Mouse (Mus musculus): ENCODE results near the gene Lce1m. TPM values are rescaled to one million over a fixed set of nuclear protein-coding genes. Genes with fewer than 3 reads are reported as not detected.
A peak's percentile ranks its signal among the peaks of the same experiment; 100 is the strongest.

Gene Lce1m
- polyA plus RNA-seq, 1 experiment from 2014 or later, result 0.13 TPM

- 65% methylated on average over 3 of the region's 3 CpGs for WGBS
- ATAC-seq (replicated peaks; ENCODE audit: low FRiP score, low read depth) (no peak), DNase-seq (ENCODE audit: low spot score) (no peak)
Observed at GRCm38 (mm10) chr3:93000621-93001020, 18.2 kb downstream of the Lce1m start.

GRCm38 (mm10) chr3:92998691-92999090, 20.2 kb downstream of the Lce1m start:
- peak; percentile 80 for ATAC-seq (replicated peaks; ENCODE audit: low FRiP score, low read depth)
- Histone ChIP-seq H3K36me3 (ENCODE audit: insufficient read depth, low read length) (no peaks in the 10 kb centered on the region), H3K9me3 (replicated peaks; ENCODE audit: low read length) (no peaks in the 10 kb centered on the region), H3K9ac (ENCODE audit: low read depth, low read length) (no peak overlapping the region), H3K27ac (no peak overlapping the region), H3K4me1 (replicated peaks; ENCODE audit: insufficient read depth, low read length) (no peaks in the 10 kb centered on the region), H3K4me3 (replicated peaks; ENCODE audit: low read depth, low read length) (no peak overlapping the region), H3K4me2 (ENCODE audit: low read length) (no peak overlapping the region), H3K27me3 (ENCODE audit: insufficient read depth, low read length) (no peaks in the 10 kb centered on the region)
- WGBS, result 4% methylated on average over 7 of the region's 7 CpGs
- DNase-seq (ENCODE audit: low spot score), result peak; percentile 84
- peak; percentile 87 for TF ChIP-seq CTCF (IDR thresholded peaks at IDR 0.05; ENCODE audit: low read depth)

More at GRCm38 (mm10) chr3:93000621-93001020, 18.2 kb downstream of the Lce1m start:
- H3K9me3 ChIP-seq (replicated peaks; ENCODE audit: low read length), result no peaks in the 10 kb centered on the region
- no peak overlapping the region for H3K9ac ChIP-seq (ENCODE audit: low read depth, low read length)
- no peaks in the 10 kb centered on the region for H3K4me1 ChIP-seq (replicated peaks; ENCODE audit: insufficient read depth, low read length)
- no peak overlapping the region for H3K27ac ChIP-seq
- no peak for TF ChIP-seq CTCF (IDR thresholded peaks at IDR 0.05; ENCODE audit: low read depth)
- H3K36me3 ChIP-seq (ENCODE audit: insufficient read depth, low read length), result no peaks in the 10 kb centered on the region
- no peaks in the 10 kb centered on the region for H3K27me3 ChIP-seq (ENCODE audit: insufficient read depth, low read length)
- no peak overlapping the region for H3K4me3 ChIP-seq (replicated peaks; ENCODE audit: low read depth, low read length)
- no peak overlapping the region for H3K4me2 ChIP-seq (ENCODE audit: low read length)

GRCm38 (mm10) chr3:92991926-92992325, 26.9 kb downstream of the Lce1m start, which contains the start of gene Lce3f:
Gene Lce3f (plus strand): TSS chr3:92992226.
- DNase-seq (ENCODE audit: low spot score) (no peak), ATAC-seq (replicated peaks; ENCODE audit: low FRiP score, low read depth) (no peak)
- H3K4me2 ChIP-seq (ENCODE audit: low read length), result no peak within 1 kb of the TSS
- H3K9me3 ChIP-seq (replicated peaks; ENCODE audit: low read length), result no peaks in the 10 kb centered on the region
- TF ChIP-seq CTCF (IDR thresholded peaks at IDR 0.05; ENCODE audit: low read depth), result no peak
- no peaks in the 10 kb centered on the region for H3K27me3 ChIP-seq (ENCODE audit: insufficient read depth, low read length)
- H3K4me1 ChIP-seq (replicated peaks; ENCODE audit: insufficient read depth, low read length), result no peaks in the 10 kb centered on the region
- H3K27ac ChIP-seq, result no peak within 1 kb of the TSS
- H3K36me3 ChIP-seq (ENCODE audit: insufficient read depth, low read length), result no peaks in the 10 kb centered on the region
- H3K4me3 ChIP-seq (replicated peaks; ENCODE audit: low read depth, low read length), result no peak within 1 kb of the TSS
- no peak within 1 kb of the TSS for H3K9ac ChIP-seq (ENCODE audit: low read depth, low read length)

- Histone ChIP-seq H3K4me1 (replicated peaks; ENCODE audit: insufficient read depth, low read length) (no peaks in the 10 kb centered on the region), H3K4me2 (ENCODE audit: low read length) (no peak overlapping the region), H3K4me3 (replicated peaks; ENCODE audit: low read depth, low read length) (no peak overlapping the region), H3K36me3 (ENCODE audit: insufficient read depth, low read length) (no peaks in the 10 kb centered on the region), H3K9ac (ENCODE audit: low read depth, low read length) (no peak overlapping the region), H3K9me3 (replicated peaks; ENCODE audit: low read length) (no peaks in the 10 kb centered on the region), H3K27ac (no peak overlapping the region), H3K27me3 (ENCODE audit: insufficient read depth, low read length) (no peaks in the 10 kb centered on the region)
- ATAC-seq (replicated peaks; ENCODE audit: low FRiP score, low read depth) (no peak), DNase-seq (ENCODE audit: low spot score) (no peak)
- TF ChIP-seq CTCF (IDR thresholded peaks at IDR 0.05; ENCODE audit: low read depth), result no peak
- 81% methylated on average over 2 of the region's 2 CpGs for WGBS
Observed at GRCm38 (mm10) chr3:92978484-92978883, 40.4 kb downstream of the Lce1m start.

Other genes starting within 250 kb of the Lce1m start
- gene Lce1i, start 240.2 kb downstream of the Lce1m start, polyA plus RNA-seq (2015; fragmentation: Nextera tagmentation; extraction: Ambion mirVana), result not detected in 2 replicates
- gene Lce1j, start 228.5 kb downstream of the Lce1m start, polyA plus RNA-seq (2015; fragmentation: Nextera tagmentation; extraction: Ambion mirVana), result not detected in 2 replicates
- gene Lce1k, start 211.2 kb downstream of the Lce1m start, polyA plus RNA-seq (2015; fragmentation: Nextera tagmentation; extraction: Ambion mirVana), result not detected in 2 replicates
- not detected in 2 replicates for gene Kprp, start 191.8 kb downstream of the Lce1m start, polyA plus RNA-seq (2015; fragmentation: Nextera tagmentation; extraction: Ambion mirVana)
- not detected in 2 replicates for gene Lce1l, start 167.8 kb downstream of the Lce1m start, polyA plus RNA-seq (2015; fragmentation: Nextera tagmentation; extraction: Ambion mirVana)
- not detected in 2 replicates for gene 2310050C09Rik, start 148.8 kb downstream of the Lce1m start, polyA plus RNA-seq (2015; fragmentation: Nextera tagmentation; extraction: Ambion mirVana)
- gene Lce3a, start 92.8 kb downstream of the Lce1m start, polyA plus RNA-seq (2015; fragmentation: Nextera tagmentation; extraction: Ambion mirVana), result not detected in 2 replicates
- gene Lce3b, start 86.1 kb downstream of the Lce1m start, polyA plus RNA-seq (2015; fragmentation: Nextera tagmentation; extraction: Ambion mirVana), result not detected in 2 replicates
- not detected in 2 replicates for gene Lce3c, start 74.6 kb downstream of the Lce1m start, polyA plus RNA-seq (2015; fragmentation: Nextera tagmentation; extraction: Ambion mirVana)
- not detected in 2 replicates for gene Lce3d, start 61.7 kb downstream of the Lce1m start, polyA plus RNA-seq (2015; fragmentation: Nextera tagmentation; extraction: Ambion mirVana)
- gene Lce3e, start 52.0 kb downstream of the Lce1m start, polyA plus RNA-seq (2015; fragmentation: Nextera tagmentation; extraction: Ambion mirVana), result not detected in 2 replicates
- gene Lce3f, start 26.8 kb downstream of the Lce1m start, polyA plus RNA-seq (2015; fragmentation: Nextera tagmentation; extraction: Ambion mirVana), result not detected in 2 replicates
- 0.45 and 0.52 TPM in 2 replicates for gene Crct1, start 3.4 kb downstream of the Lce1m start, polyA plus RNA-seq (2015; fragmentation: Nextera tagmentation; extraction: Ambion mirVana)
- not detected in 2 replicates for gene Gm4858, start 49.8 kb upstream of the Lce1m start, polyA plus RNA-seq (2015; fragmentation: Nextera tagmentation; extraction: Ambion mirVana)
- not detected in 2 replicates for gene Crnn, start 125.7 kb upstream of the Lce1m start, polyA plus RNA-seq (2015; fragmentation: Nextera tagmentation; extraction: Ambion mirVana)
- gene Flg2, start 178.2 kb upstream of the Lce1m start, polyA plus RNA-seq (2015; fragmentation: Nextera tagmentation; extraction: Ambion mirVana), result not detected in 2 replicates

Measured in kidney, postnatal 0 days (tissue).